Mouse (Mus musculus) hindbrain, postnatal 0 days (tissue): ENCODE measurements around the gene Stard3. TPM values are rescaled to one million over a fixed set of nuclear protein-coding genes. Genes with fewer than 3 reads are reported as not detected.

Source experiments
- ATAC-seq: fragments of 200-750 bp; cut with Nextera tagmentation; 2 replicates; pipeline ENCODE4 v1.8.0; 2017; ENCODE audit warnings: mild to moderate bottlenecking, moderate TSS enrichment, moderate library complexity
- DNase-seq: peaks from one replicate; pipeline ENCODE4 v3.0.0-alpha.2; 2015; ENCODE audit warnings: low spot score
- H3K27ac ChIP-seq: fragments of 300-500 bp; sonication (generic); 2 replicates; pipeline ENCODE4 v1.5.1; 2014; ENCODE audit warnings: mild to moderate bottlenecking
- H3K27me3 ChIP-seq: fragments of 300-500 bp; sonication (generic); 2 replicates; pipeline ENCODE4 v1.6.1; 2014; ENCODE audit warnings: low read length, mixed read lengths; ENCODE audit not compliant: insufficient read depth
- H3K36me3 ChIP-seq: fragments of 300-500 bp; sonication (generic); 2 replicates; pipeline ENCODE4 v1.6.1; 2014; ENCODE audit warnings: low read length, mixed read lengths; ENCODE audit not compliant: insufficient read depth
- H3K4me1 ChIP-seq: fragments of 300-500 bp; sonication (generic); 2 replicates; pipeline ENCODE4 v1.6.1; 2014; ENCODE audit warnings: antibody characterized with exemption, low read length, mixed read lengths; ENCODE audit not compliant: insufficient read depth
- H3K4me2 ChIP-seq: fragments of 300-500 bp; sonication (generic); 2 replicates; pipeline ENCODE4 v1.6.1; 2014; ENCODE audit warnings: low read depth, mild to moderate bottlenecking, low read length, moderate library complexity, mixed read lengths
- H3K4me3 ChIP-seq: fragments of 300-500 bp; sonication (generic); 2 replicates; pipeline ENCODE4 v1.5.1; 2014; ENCODE audit warnings: low read length
- H3K9ac ChIP-seq: fragments of 300-500 bp; sonication (generic); replicated peaks from 2 replicates; pipeline ENCODE4 v1.6.1; 2014; ENCODE audit warnings: mild to moderate bottlenecking, low read length, moderate library complexity, mixed read lengths
- H3K9me3 ChIP-seq: fragments of 300-500 bp; sonication (generic); 2 replicates; pipeline ENCODE4 v1.6.1; 2016; ENCODE audit warnings: low read length, mixed read lengths
- CTCF ChIP-seq: IDR thresholded peaks from 2 replicates; pipeline ENCODE4 v1.5.1; 2016; ENCODE audit warnings: antibody characterized with exemption, control low read depth, low read depth
- WGBS: fragments of 180-500 bp; shearing (Covaris S2); extraction: QIAGEN DNeasy Blood & Tissue Kit; methylation state at CpG from one replicate; pipeline ENCODE4 v1.1.7; 2014; 5-methylcytosine and 5-hydroxymethylcytosine counted together
- polyA plus RNA-seq: library from polyadenylated mRNA; unstranded; fragments of >200 nt; fragmentation: Nextera tagmentation; extraction: Ambion mirVana; gene quantifications from 2 replicates; pipeline ENCODE4 v1.2.1, GENCODE M21; 2015
- total RNA-seq: library from RNA; depleted of rRNA; stranded (reverse); fragments of >200 nt; gene quantifications from 2 replicates; pipeline ENCODE4 v1.2.3, GENCODE M21; 2014

The Stard3 gene
- total and polyA plus RNA-seq, 2 experiments from 2014 or later: 28.4 to 52.4 TPM

- H3K27ac ChIP-seq: peak overlapping the region; percentile 93
- WGBS: under 1% methylated on average over 19 of the region's 19 CpGs
- no peaks in the 10 kb centered on the region for H3K9me3 ChIP-seq
- H3K4me2 ChIP-seq: peak overlapping the region; percentile 94
- peaks cover 19% of the 10 kb centered on the region for H3K4me1 ChIP-seq
- no peaks in the 10 kb centered on the region for H3K36me3 ChIP-seq
- peak overlapping the region; percentile 68 for H3K9ac ChIP-seq
- peak overlapping the region; percentile 56 for H3K4me3 ChIP-seq
- DNase-seq (peak; percentile 62), ATAC-seq (no peak)
- H3K27me3 ChIP-seq: peaks cover 31% of the 10 kb centered on the region
- no peak for TF ChIP-seq CTCF
These were observed 19.1 kb upstream of the Stard3 start for GRCm38 (mm10) chr11:98339071-98339501.

GRCm38 (mm10) chr11:98339679-98340287 lies 18.4 kb upstream of the Stard3 start:
- TF ChIP-seq CTCF: no peak
- 15% methylated on average over 11 of the region's 11 CpGs for WGBS
- H3K4me3 ChIP-seq: peak overlapping the region; percentile 56; the same call in 1 of the 2 replicates
- H3K9ac ChIP-seq: peak overlapping the region; percentile 44; the same call in 1 of the 2 replicates
- ATAC-seq (0 out of 2 replicates have a peak, but pooled peaks have one; percentile 4), DNase-seq (no peak)
- H3K36me3 ChIP-seq: no peaks in the 10 kb centered on the region
- H3K4me2 ChIP-seq: peak overlapping the region; percentile 94
- peak overlapping the region; percentile 93 for H3K27ac ChIP-seq
- peaks cover 12% of the 10 kb centered on the region for H3K4me1 ChIP-seq
- H3K9me3 ChIP-seq: no peaks in the 10 kb centered on the region
- peaks cover 28% of the 10 kb centered on the region for H3K27me3 ChIP-seq

GRCm38 (mm10) chr11:98340597-98340996 lies 17.6 kb upstream of the Stard3 start:
- no peak for TF ChIP-seq CTCF
- no peak overlapping the region for H3K27ac ChIP-seq
- ATAC-seq: no peak
- H3K9ac ChIP-seq: no peak overlapping the region
- peaks cover 11% of the 10 kb centered on the region; the same call in 1 of the 2 replicates for H3K4me1 ChIP-seq
- no peaks in the 10 kb centered on the region for H3K9me3 ChIP-seq
- peaks cover 20% of the 10 kb centered on the region; the same call in 1 of the 2 replicates for H3K27me3 ChIP-seq
- H3K4me2 ChIP-seq: no peak overlapping the region
- no peak for DNase-seq
- H3K4me3 ChIP-seq: no peak overlapping the region
- H3K36me3 ChIP-seq: no peaks in the 10 kb centered on the region
- WGBS: 13% methylated on average over 4 of the region's 4 CpGs

GRCm38 (mm10) chr11:98341174-98341573 lies 17.0 kb upstream of the Stard3 start:
- no peak for DNase-seq
- no peaks in the 10 kb centered on the region for H3K36me3 ChIP-seq
- H3K4me3 ChIP-seq: no peak overlapping the region
- ATAC-seq: no peak
- no peak for TF ChIP-seq CTCF
- peaks cover 11% of the 10 kb centered on the region; the same call in 1 of the 2 replicates for H3K4me1 ChIP-seq
- H3K27me3 ChIP-seq: peaks cover 15% of the 10 kb centered on the region; the same call in 1 of the 2 replicates
- no peaks in the 10 kb centered on the region for H3K9me3 ChIP-seq
- WGBS: 61% methylated on average over 4 of the region's 4 CpGs
- no peak overlapping the region for H3K27ac ChIP-seq
- no peak overlapping the region for H3K9ac ChIP-seq
- H3K4me2 ChIP-seq: no peak overlapping the region

- no peaks in the 10 kb centered on the region for H3K9me3 ChIP-seq
- 0 out of 2 replicates have a peak overlapping the region, but pooled peaks have one; percentile 15 for H3K27ac ChIP-seq
- ATAC-seq (peak; percentile 62), DNase-seq (peak; percentile 94)
- H3K4me2 ChIP-seq: peak overlapping the region; percentile 63
- H3K4me3 ChIP-seq: peak overlapping the region; percentile 33
- peak; percentile 100 for TF ChIP-seq CTCF
- peaks cover 11% of the 10 kb centered on the region; the same call in 1 of the 2 replicates for H3K4me1 ChIP-seq
- H3K9ac ChIP-seq: 0 out of 2 replicates have a peak overlapping the region, but pooled peaks have one; percentile 33
- WGBS: 1% methylated on average over 29 of the region's 29 CpGs
- peaks cover 9% of the 10 kb centered on the region; the same call in 1 of the 2 replicates for H3K27me3 ChIP-seq
- no peaks in the 10 kb centered on the region for H3K36me3 ChIP-seq
These were observed 15.9 kb upstream of the Stard3 start for GRCm38 (mm10) chr11:98342000-98342945.

- peak; percentile 84 for DNase-seq
- Histone ChIP-seq H3K9ac (no peak overlapping the region), H3K27ac (no peak overlapping the region), H3K4me2 (peak overlapping the region; percentile 51), H3K27me3 (peaks cover 20% of the 10 kb centered on the region), H3K9me3 (no peaks in the 10 kb centered on the region), H3K36me3 (no peaks in the 10 kb centered on the region), H3K4me1 (peaks cover 15% of the 10 kb centered on the region; the same call in 1 of the 2 replicates), H3K4me3 (peak overlapping the region; percentile 21)
- WGBS: 1% methylated on average over 14 of the region's 14 CpGs
- no peak for ATAC-seq
- peak; percentile 88 for TF ChIP-seq CTCF
These were observed 12.9 kb upstream of the Stard3 start for GRCm38 (mm10) chr11:98345253-98345652.
